Mouse (Mus musculus): ENCODE measurements at regions not wholly inside any gene's neighbourhood (a gene's known extent, or its start where the extent isn't known, plus 50 kb on each side); places are given as distances from the start of the nearest gene placed in this dataset.

DNA sequence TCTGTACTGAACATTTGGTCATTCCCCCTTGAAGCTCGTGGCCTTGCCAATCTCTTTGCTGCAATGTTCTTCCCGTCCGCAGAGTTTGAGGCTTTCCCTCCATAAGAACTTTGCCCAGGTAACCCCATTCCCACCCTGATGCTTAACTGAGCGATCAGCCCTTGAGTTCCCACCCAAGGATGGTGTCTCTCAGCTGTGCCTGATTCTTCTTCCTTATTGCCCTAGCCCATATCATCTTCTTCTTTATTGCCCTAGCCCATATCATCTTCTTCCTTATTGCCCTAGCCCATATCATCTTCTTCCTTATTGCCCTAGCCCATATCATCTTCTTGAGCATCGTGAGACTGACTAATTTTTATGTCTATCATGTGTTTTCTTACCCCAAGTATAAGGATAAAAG is 324.4 kb downstream of the Cbln4 start:
- Histone ChIP-seq H3K9ac (replicated peaks) (no peak overlapping the region), H3K4me3 (replicated peaks) (no peak overlapping the region), H3K9me3 (replicated peaks) (no peaks in the 10 kb centered on the region), H3K27ac (replicated peaks) (no peak overlapping the region), H3K4me1 (no peaks in the 10 kb centered on the region), H3K36me3 (no peaks in the 10 kb centered on the region), H3K4me2 (no peak overlapping the region), H3K27me3 (replicated peaks) (no peaks in the 10 kb centered on the region)
- WGBS = 89% methylated on average over 5 of the region's 5 CpGs
- no peak for ATAC-seq (ENCODE audit: low FRiP score)

- Histone ChIP-seq H3K36me3 (no peaks in the 10 kb centered on the region), H3K4me2 (no peak overlapping the region), H3K9ac (replicated peaks) (no peak overlapping the region), H3K27me3 (replicated peaks) (no peaks in the 10 kb centered on the region), H3K4me3 (replicated peaks) (no peak overlapping the region), H3K9me3 (replicated peaks) (no peaks in the 10 kb centered on the region), H3K4me1 (0 out of 2 replicates have a peak, but pooled peaks cover 3% of the 10 kb centered on the region), H3K27ac (replicated peaks) (no peak overlapping the region)
- WGBS = 60% methylated on average over 11 of the region's 11 CpGs
- no peak for ATAC-seq (ENCODE audit: low FRiP score)
Measured at GRCm38 (mm10) chr2:171712816-171713570, 330.3 kb downstream of the Cbln4 start.

GRCm38 (mm10) chr2:171693526-171693925 is 349.7 kb downstream of the Cbln4 start:
- Histone ChIP-seq H3K9me3 (replicated peaks) (no peaks in the 10 kb centered on the region), H3K4me2 (no peak overlapping the region), H3K36me3 (no peaks in the 10 kb centered on the region), H3K9ac (replicated peaks) (no peak overlapping the region), H3K27ac (replicated peaks) (no peak overlapping the region), H3K27me3 (replicated peaks) (no peaks in the 10 kb centered on the region), H3K4me3 (replicated peaks) (no peak overlapping the region), H3K4me1 (no peaks in the 10 kb centered on the region)
- no peak for ATAC-seq (ENCODE audit: low FRiP score)
- WGBS = 85% methylated on average over 5 of the region's 5 CpGs

DNA sequence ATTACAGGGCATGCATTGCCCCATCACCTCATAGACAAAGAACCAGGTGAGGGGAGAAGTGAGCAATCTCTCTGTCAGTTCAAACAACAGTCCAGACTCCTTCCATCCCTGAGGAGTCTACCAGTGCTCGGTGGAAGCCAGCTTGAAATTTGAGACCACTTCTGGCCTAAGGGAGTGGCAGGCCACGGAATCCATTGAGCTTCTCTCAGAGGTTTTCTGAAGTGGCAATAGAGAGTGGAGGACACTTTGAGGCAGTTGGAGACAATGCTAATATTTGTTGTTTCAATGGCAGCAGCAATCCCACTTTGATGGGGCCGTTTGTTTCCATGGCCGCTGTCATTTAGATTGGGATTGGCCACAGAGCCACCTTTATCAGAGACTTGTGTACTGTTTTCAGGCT is 352.5 kb downstream of the Cbln4 start:
- WGBS = 39% methylated on average over 4 of the region's 4 CpGs
- ATAC-seq (ENCODE audit: low FRiP score) = no peak
- no peaks in the 10 kb centered on the region for H3K27me3 ChIP-seq (replicated peaks)
- no peak overlapping the region for H3K4me2 ChIP-seq
- H3K4me3 ChIP-seq (replicated peaks) = no peak overlapping the region
- no peaks in the 10 kb centered on the region for H3K9me3 ChIP-seq (replicated peaks)
- H3K4me1 ChIP-seq = 0 out of 2 replicates have a peak, but pooled peaks cover 4% of the 10 kb centered on the region
- H3K9ac ChIP-seq (replicated peaks) = no peak overlapping the region
- no peaks in the 10 kb centered on the region for H3K36me3 ChIP-seq
- H3K27ac ChIP-seq (replicated peaks) = no peak overlapping the region

DNA sequence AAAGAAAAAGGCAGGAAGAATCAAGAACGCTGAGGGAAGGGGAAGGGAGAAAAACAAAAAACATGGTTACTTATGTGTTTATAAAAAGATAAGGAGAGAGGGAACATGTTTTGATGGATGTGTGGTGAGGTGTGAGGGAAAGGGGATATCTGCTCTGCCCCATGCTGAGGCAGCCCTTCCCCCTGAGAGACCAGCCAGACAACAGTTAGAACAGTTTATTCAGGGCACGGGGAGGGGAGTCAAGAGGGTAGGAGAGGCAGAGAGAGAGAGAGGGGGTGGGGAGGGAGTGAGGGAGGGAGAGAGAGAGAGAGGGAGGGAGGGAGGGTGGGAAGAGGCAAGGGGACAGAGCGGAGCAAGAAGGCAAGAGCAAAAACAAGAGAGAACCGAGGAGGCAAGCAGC is 354.2 kb downstream of the Cbln4 start:
- 47% methylated on average over 4 of the region's 4 CpGs for WGBS
- H3K4me3 ChIP-seq (replicated peaks) = no peak overlapping the region
- H3K9me3 ChIP-seq (replicated peaks) = no peaks in the 10 kb centered on the region
- no peak overlapping the region for H3K9ac ChIP-seq (replicated peaks)
- no peak overlapping the region for H3K4me2 ChIP-seq
- H3K27me3 ChIP-seq (replicated peaks) = no peaks in the 10 kb centered on the region
- no peak for ATAC-seq (ENCODE audit: low FRiP score)
- no peak overlapping the region for H3K27ac ChIP-seq (replicated peaks)
- H3K4me1 ChIP-seq = 0 out of 2 replicates have a peak, but pooled peaks cover 5% of the 10 kb centered on the region
- H3K36me3 ChIP-seq = no peaks in the 10 kb centered on the region

GRCm38 (mm10) chr2:171677998-171678397 is 365.3 kb downstream of the Cbln4 start:
- Histone ChIP-seq H3K4me1 (no peaks in the 10 kb centered on the region; the same call in 1 of the 2 replicates), H3K4me3 (replicated peaks) (no peak overlapping the region), H3K36me3 (no peaks in the 10 kb centered on the region), H3K9ac (replicated peaks) (no peak overlapping the region), H3K9me3 (replicated peaks) (no peaks in the 10 kb centered on the region), H3K4me2 (no peak overlapping the region), H3K27ac (replicated peaks) (no peak overlapping the region), H3K27me3 (replicated peaks) (no peaks in the 10 kb centered on the region)
- WGBS = 88% methylated on average over 2 of the region's 2 CpGs
- no peak for ATAC-seq (ENCODE audit: low FRiP score)

- ATAC-seq (ENCODE audit: low FRiP score) = no peak
- H3K9ac ChIP-seq (replicated peaks) = no peak overlapping the region
- H3K4me3 ChIP-seq (replicated peaks) = no peak overlapping the region
- no peak overlapping the region for H3K27ac ChIP-seq (replicated peaks)
- H3K36me3 ChIP-seq = no peaks in the 10 kb centered on the region
- WGBS = 88% methylated on average over 7 of the region's 7 CpGs
- H3K4me2 ChIP-seq = no peak overlapping the region
- H3K27me3 ChIP-seq (replicated peaks) = no peaks in the 10 kb centered on the region
- H3K9me3 ChIP-seq (replicated peaks) = no peaks in the 10 kb centered on the region
- H3K4me1 ChIP-seq = no peaks in the 10 kb centered on the region; the same call in 1 of the 2 replicates
Measured at GRCm38 (mm10) chr2:171677128-171677527, 366.1 kb downstream of the Cbln4 start.

GRCm38 (mm10) chr2:171676083-171676482 is 367.2 kb downstream of the Cbln4 start:
- Histone ChIP-seq H3K9ac (replicated peaks) (no peak overlapping the region), H3K27ac (replicated peaks) (no peak overlapping the region), H3K4me2 (no peak overlapping the region), H3K4me3 (replicated peaks) (no peak overlapping the region), H3K4me1 (no peaks in the 10 kb centered on the region; the same call in 1 of the 2 replicates), H3K9me3 (replicated peaks) (no peaks in the 10 kb centered on the region), H3K27me3 (replicated peaks) (no peaks in the 10 kb centered on the region), H3K36me3 (no peaks in the 10 kb centered on the region)
- WGBS = 50% methylated on average over 8 of the region's 8 CpGs
- ATAC-seq (ENCODE audit: low FRiP score) = no peak

GRCm38 (mm10) chr2:171675411-171675810 is 367.9 kb downstream of the Cbln4 start:
- Histone ChIP-seq H3K4me1 (no peaks in the 10 kb centered on the region; the same call in 1 of the 2 replicates), H3K27ac (replicated peaks) (no peak overlapping the region), H3K9me3 (replicated peaks) (no peaks in the 10 kb centered on the region), H3K9ac (replicated peaks) (no peak overlapping the region), H3K4me2 (no peak overlapping the region), H3K27me3 (replicated peaks) (no peaks in the 10 kb centered on the region), H3K4me3 (replicated peaks) (no peak overlapping the region), H3K36me3 (no peaks in the 10 kb centered on the region)
- WGBS = 72% methylated on average over 2 of the region's 2 CpGs
- ATAC-seq (ENCODE audit: low FRiP score) = no peak

DNA sequence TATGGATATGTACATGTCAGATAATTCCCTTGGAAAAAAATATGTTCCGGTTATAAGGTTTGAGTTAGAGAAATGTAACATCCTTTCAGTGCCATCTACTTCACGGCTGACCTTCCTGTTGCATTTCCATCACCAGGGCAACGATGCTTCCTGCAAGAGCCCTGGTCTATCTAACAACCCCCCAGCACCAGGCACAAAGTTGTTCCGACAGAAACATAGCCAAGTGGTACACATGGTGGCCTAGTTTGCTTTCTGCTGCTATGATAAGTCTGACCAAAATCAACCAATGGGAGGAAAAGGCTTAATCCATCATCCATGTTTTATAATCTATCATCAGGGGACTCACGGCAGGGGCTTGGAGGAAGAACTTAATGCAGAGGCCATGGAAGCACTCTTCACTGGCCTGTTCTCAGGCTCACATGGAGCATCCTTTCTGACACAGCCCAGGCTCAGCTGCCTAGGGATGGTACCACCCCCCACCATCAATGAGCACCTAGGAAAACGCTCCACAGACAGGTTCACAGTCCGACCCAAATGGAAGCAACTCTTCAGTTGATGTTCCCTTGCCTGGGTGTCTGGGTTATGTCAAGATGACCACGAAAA is 372.2 kb downstream of the Cbln4 start:
- Histone ChIP-seq H3K9me3 (replicated peaks) (no peaks in the 10 kb centered on the region), H3K36me3 (no peaks in the 10 kb centered on the region), H3K9ac (replicated peaks) (no peak overlapping the region), H3K4me1 (peaks cover 10% of the 10 kb centered on the region), H3K27ac (replicated peaks) (no peak overlapping the region), H3K27me3 (replicated peaks) (no peaks in the 10 kb centered on the region), H3K4me3 (replicated peaks) (no peak overlapping the region), H3K4me2 (no peak overlapping the region)
- WGBS = 89% methylated on average over 8 of the region's 8 CpGs
- no peak for ATAC-seq (ENCODE audit: low FRiP score)

GRCm38 (mm10) chr2:171668791-171669645 is 374.2 kb downstream of the Cbln4 start:
- Histone ChIP-seq H3K9ac (replicated peaks) (no peak overlapping the region), H3K4me2 (no peak overlapping the region), H3K4me1 (peaks cover 10% of the 10 kb centered on the region), H3K27me3 (replicated peaks) (no peaks in the 10 kb centered on the region), H3K4me3 (replicated peaks) (no peak overlapping the region), H3K36me3 (no peaks in the 10 kb centered on the region), H3K9me3 (replicated peaks) (no peaks in the 10 kb centered on the region), H3K27ac (replicated peaks) (no peak overlapping the region)
- no peak for ATAC-seq (ENCODE audit: low FRiP score)
- WGBS = 8% methylated on average over 4 of the region's 4 CpGs

All from neural tube, embryonic 15.5 days (tissue).